Mouse (Mus musculus) embryonic facial prominence, embryonic 11.5 days (tissue): ENCODE measurements around the gene Fbxo34. TPM values are rescaled to one million over a fixed set of nuclear protein-coding genes. Genes with fewer than 3 reads are reported as not detected.

Source experiments
- ATAC-seq: fragments of 200-750 bp; cut with Nextera tagmentation; replicated peaks from 2 replicates; pipeline ENCODE4 v1.8.0; 2017; ENCODE audit warnings: low read depth; ENCODE audit not compliant: insufficient number of reproducible peaks, low FRiP score, low TSS enrichment
- DNase-seq: peaks from one replicate; pipeline ENCODE4 v3.0.0-alpha.2; 2015; ENCODE audit warnings: low spot score
- H3K27ac ChIP-seq: fragments of 300-500 bp; sonication (generic); replicated peaks from 2 replicates; pipeline ENCODE4 v1.5.1; 2014; ENCODE audit warnings: mild to moderate bottlenecking, low read depth, low read length, control low read depth
- H3K27me3 ChIP-seq: fragments of 300-500 bp; sonication (generic); 2 replicates; pipeline ENCODE4 v1.6.1; 2014; ENCODE audit warnings: mild to moderate bottlenecking, low read length, moderate library complexity, mixed read lengths; ENCODE audit not compliant: control insufficient read depth, insufficient read depth
- H3K36me3 ChIP-seq: fragments of 300-500 bp; sonication (generic); replicated peaks from 2 replicates; pipeline ENCODE4 v1.6.1; 2014; ENCODE audit warnings: low read depth, mild to moderate bottlenecking, low read length, moderate library complexity, mixed read lengths; ENCODE audit not compliant: control insufficient read depth, insufficient read depth
- H3K4me1 ChIP-seq: fragments of 300-500 bp; sonication (generic); 2 replicates; pipeline ENCODE4 v1.6.1; 2014; ENCODE audit warnings: low read length, mixed read lengths; ENCODE audit not compliant: control insufficient read depth, insufficient read depth
- H3K4me2 ChIP-seq: fragments of 300-500 bp; sonication (generic); 2 replicates; pipeline ENCODE4 v1.6.1; 2014; ENCODE audit warnings: low read depth, mild to moderate bottlenecking, control low read depth, low read length, moderate library complexity
- H3K4me3 ChIP-seq: fragments of 300-500 bp; sonication (generic); 2 replicates; pipeline ENCODE4 v1.5.1; 2014; ENCODE audit warnings: low read depth, low read length, control low read depth
- H3K9ac ChIP-seq: fragments of 300-500 bp; sonication (generic); replicated peaks from 2 replicates; pipeline ENCODE4 v1.6.1; 2014; ENCODE audit warnings: mild to moderate bottlenecking, control low read depth, low read length
- H3K9me3 ChIP-seq: fragments of 300-500 bp; sonication (generic); replicated peaks from 2 replicates; pipeline ENCODE4 v1.6.1; 2016; ENCODE audit warnings: mild to moderate bottlenecking, low read length, inconsistent platforms, mixed read lengths; ENCODE audit not compliant: control insufficient read depth
- WGBS: fragments of 180-500 bp; shearing (Covaris S2); extraction: QIAGEN DNeasy Blood & Tissue Kit; methylation state at CpG from one replicate; pipeline ENCODE4 v1.1.7; 2014; 5-methylcytosine and 5-hydroxymethylcytosine counted together
- polyA plus RNA-seq: library from polyadenylated mRNA; unstranded; fragments of >200 nt; fragmentation: Nextera tagmentation; extraction: Ambion mirVana; gene quantifications from 2 replicates; pipeline ENCODE4 v1.2.1, GENCODE M21; 2014

Gene Fbxo34
- polyA plus RNA-seq, 1 experiment from 2014 or later: 22.8 TPM

- Histone ChIP-seq H3K9me3 (no peaks in the 10 kb centered on the region), H3K9ac (no peak overlapping the region), H3K27ac (no peak overlapping the region), H3K4me1 (no peaks in the 10 kb centered on the region; the same call in 1 of the 2 replicates), H3K4me2 (no peak overlapping the region), H3K27me3 (no peaks in the 10 kb centered on the region), H3K36me3 (no peaks in the 10 kb centered on the region), H3K4me3 (no peak overlapping the region)
- no peak for DNase-seq
- no peak for ATAC-seq
- WGBS: 88% methylated on average over 2 of the region's 2 CpGs
These were observed 43.6 kb downstream of the Fbxo34 start for GRCm38 (mm10) chr14:47493592-47494361.

GRCm38 (mm10) chr14:47495951-47496350 lies 45.7 kb downstream of the Fbxo34 start:
- Histone ChIP-seq H3K36me3 (no peaks in the 10 kb centered on the region), H3K9ac (no peak overlapping the region), H3K27me3 (no peaks in the 10 kb centered on the region), H3K4me1 (no peaks in the 10 kb centered on the region), H3K27ac (no peak overlapping the region), H3K9me3 (no peaks in the 10 kb centered on the region), H3K4me2 (no peak overlapping the region), H3K4me3 (no peak overlapping the region)
- 94% methylated on average over 3 of the region's 3 CpGs for WGBS
- no peak for ATAC-seq
- DNase-seq: no peak

DNA sequence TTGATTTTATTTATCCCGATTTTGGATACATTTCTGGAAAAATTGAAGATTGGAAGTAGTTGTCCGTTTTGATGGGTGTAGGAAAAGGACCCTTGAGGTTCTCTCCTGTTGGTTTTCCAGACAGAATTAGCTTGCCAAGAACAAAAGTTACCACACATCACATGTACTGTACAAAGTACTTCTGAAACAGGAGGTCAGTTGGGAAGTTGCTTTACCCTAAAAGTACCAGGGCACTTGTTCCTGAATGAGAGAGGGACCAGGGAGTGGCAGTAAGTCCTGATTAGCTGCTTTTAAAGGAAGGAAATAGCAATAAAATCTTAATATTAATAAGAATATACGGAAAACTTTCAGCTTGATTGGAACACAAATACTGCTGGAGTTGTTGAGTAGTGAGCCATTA lies 46.9 kb downstream of the Fbxo34 start:
- 82% methylated on average over 3 of the region's 3 CpGs for WGBS
- H3K4me1 ChIP-seq: no peaks in the 10 kb centered on the region

GRCm38 (mm10) chr14:47498632-47499031 lies 48.4 kb downstream of the Fbxo34 start:
- no peaks in the 10 kb centered on the region for H3K36me3 ChIP-seq
- DNase-seq (no peak), ATAC-seq (no peak)
- no peaks in the 10 kb centered on the region for H3K27me3 ChIP-seq
- H3K9me3 ChIP-seq: no peaks in the 10 kb centered on the region
- WGBS: 63% methylated on average over 5 of the region's 5 CpGs
- no peak overlapping the region for H3K4me3 ChIP-seq
- H3K27ac ChIP-seq: no peak overlapping the region
- no peak overlapping the region for H3K9ac ChIP-seq
- no peak overlapping the region for H3K4me2 ChIP-seq
- H3K4me1 ChIP-seq: no peaks in the 10 kb centered on the region

More for the DNA sequence above, 46.9 kb downstream of the Fbxo34 start:
- Histone ChIP-seq H3K4me3 (no peak overlapping the region), H3K4me2 (no peak overlapping the region), H3K27ac (no peak overlapping the region), H3K9me3 (no peaks in the 10 kb centered on the region), H3K27me3 (no peaks in the 10 kb centered on the region), H3K36me3 (no peaks in the 10 kb centered on the region), H3K9ac (no peak overlapping the region)
- ATAC-seq: no peak
- DNase-seq: no peak

DNA sequence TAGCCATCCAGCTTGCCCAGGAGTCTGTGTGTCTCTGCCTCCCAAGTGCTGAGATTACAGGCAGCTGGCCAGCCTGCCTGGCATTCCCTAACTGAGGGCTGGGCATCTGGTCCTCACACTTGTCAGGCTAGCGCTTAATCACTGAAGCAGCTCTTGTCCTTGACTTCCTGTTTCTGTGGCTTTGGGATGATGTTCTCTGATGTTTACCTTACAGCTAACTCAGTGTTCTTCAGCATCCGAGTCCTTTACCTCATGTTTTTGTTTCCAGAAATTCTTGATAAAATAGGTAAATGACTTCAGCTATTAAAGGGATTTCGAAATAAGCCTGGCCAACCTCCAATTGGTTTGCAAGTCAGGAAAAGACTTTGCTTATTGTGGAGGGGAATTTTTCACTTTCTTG lies 53.8 kb downstream of the Fbxo34 start:
- 91% methylated on average over 3 of the region's 3 CpGs for WGBS
- Histone ChIP-seq H3K4me1 (no peaks in the 10 kb centered on the region), H3K4me3 (no peak overlapping the region), H3K27ac (no peak overlapping the region), H3K4me2 (no peak overlapping the region), H3K27me3 (no peaks in the 10 kb centered on the region), H3K9me3 (no peaks in the 10 kb centered on the region), H3K36me3 (no peaks in the 10 kb centered on the region), H3K9ac (no peak overlapping the region)
- no peak for DNase-seq
- ATAC-seq: no peak

DNA sequence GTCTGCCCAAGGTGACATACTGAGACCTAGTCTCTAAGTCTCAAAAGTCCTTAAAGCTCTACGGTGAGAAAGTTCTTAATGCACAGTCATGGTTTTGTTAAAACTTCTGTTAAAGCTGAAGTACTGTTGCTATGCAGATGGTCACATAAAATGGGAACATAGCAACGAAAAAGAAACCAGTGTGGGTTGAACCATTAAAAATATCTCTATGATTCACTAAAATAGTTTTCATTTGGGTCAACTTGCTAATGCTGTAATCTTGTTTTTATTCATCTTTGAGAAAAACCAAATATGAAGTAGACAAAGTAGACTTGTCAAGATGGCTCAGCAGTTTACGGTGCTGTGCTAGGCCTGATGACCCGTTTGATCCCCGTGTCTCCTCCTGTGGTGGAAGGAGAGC lies 56.5 kb downstream of the Fbxo34 start:
- H3K27me3 ChIP-seq: no peaks in the 10 kb centered on the region
- ATAC-seq (no peak), DNase-seq (no peak)
- no peak overlapping the region for H3K27ac ChIP-seq
- no peaks in the 10 kb centered on the region for H3K9me3 ChIP-seq
- no peaks in the 10 kb centered on the region for H3K36me3 ChIP-seq
- no peak overlapping the region for H3K4me3 ChIP-seq
- WGBS: 92% methylated on average over 5 of the region's 5 CpGs
- H3K4me2 ChIP-seq: no peak overlapping the region
- no peak overlapping the region for H3K9ac ChIP-seq
- no peaks in the 10 kb centered on the region for H3K4me1 ChIP-seq

DNA sequence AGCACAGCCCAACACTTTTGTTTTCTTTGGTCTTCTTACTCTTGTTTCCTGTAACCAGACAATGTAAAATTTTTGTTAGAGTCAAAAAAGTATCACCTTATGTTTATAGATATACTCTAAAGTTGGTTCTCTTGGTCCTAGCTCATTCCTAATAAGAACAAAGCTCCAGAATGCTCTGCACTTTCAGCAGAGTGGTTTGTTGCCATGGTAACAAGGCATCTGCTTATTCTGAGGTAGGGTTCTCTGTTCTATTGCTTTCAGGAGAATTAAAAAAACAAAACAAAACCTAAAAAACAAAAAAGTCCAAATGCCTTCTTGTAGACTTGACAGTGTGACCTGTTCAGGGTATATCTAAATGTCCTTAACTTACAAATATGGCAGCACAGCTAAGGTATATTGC lies 57.8 kb downstream of the Fbxo34 start:
- DNase-seq (no peak), ATAC-seq (no peak)

GRCm38 (mm10) chr14:47510244-47510643 lies 60.0 kb downstream of the Fbxo34 start:
- no peaks in the 10 kb centered on the region for H3K27me3 ChIP-seq
- H3K4me2 ChIP-seq: no peak overlapping the region
- no peaks in the 10 kb centered on the region for H3K36me3 ChIP-seq
- H3K4me3 ChIP-seq: no peak overlapping the region
- H3K9ac ChIP-seq: no peak overlapping the region
- no peaks in the 10 kb centered on the region for H3K4me1 ChIP-seq
- H3K9me3 ChIP-seq: no peaks in the 10 kb centered on the region
- no peak overlapping the region for H3K27ac ChIP-seq
- ATAC-seq (no peak), DNase-seq (no peak)
- 91% methylated on average over 4 of the region's 4 CpGs for WGBS

More for the DNA sequence above, 57.8 kb downstream of the Fbxo34 start:
- H3K9ac ChIP-seq: no peak overlapping the region
- no peak overlapping the region for H3K27ac ChIP-seq
- no peak overlapping the region for H3K4me2 ChIP-seq
- H3K27me3 ChIP-seq: no peaks in the 10 kb centered on the region
- no peaks in the 10 kb centered on the region for H3K9me3 ChIP-seq
- no peaks in the 10 kb centered on the region for H3K36me3 ChIP-seq
- H3K4me1 ChIP-seq: no peaks in the 10 kb centered on the region
- H3K4me3 ChIP-seq: no peak overlapping the region
